Mouse (Mus musculus): ENCODE measurements around the gene Gpr75. TPM values are rescaled to one million over a fixed set of nuclear protein-coding genes. Genes with fewer than 3 reads are reported as not detected.

Gene Gpr75
- polyA plus RNA-seq, 1 experiment from 2014 or later = 8.7 TPM

Other genes with a start within 250 kb of the Gpr75 start
- 26.3 and 29.1 TPM in 2 replicates for gene Acyp2, start 235.8 kb upstream of the Gpr75 start, polyA plus RNA-seq (2015; fragmentation: Nextera tagmentation; extraction: Ambion mirVana)
- gene Psme4, start 113.6 kb upstream of the Gpr75 start, polyA plus RNA-seq (2015; fragmentation: Nextera tagmentation; extraction: Ambion mirVana) = 12.0 and 16.0 TPM in 2 replicates
- 30.3 and 30.5 TPM in 2 replicates for gene Asb3, start 58 bp downstream of the Gpr75 start, polyA plus RNA-seq (2015; fragmentation: Nextera tagmentation; extraction: Ambion mirVana)
- gene Erlec1, start 69.0 kb downstream of the Gpr75 start, polyA plus RNA-seq (2015; fragmentation: Nextera tagmentation; extraction: Ambion mirVana) = 10.5 TPM in 2 replicates
- 28.9 and 32.7 TPM in 2 replicates for gene Chac2, start 101.0 kb downstream of the Gpr75 start, polyA plus RNA-seq (2015; fragmentation: Nextera tagmentation; extraction: Ambion mirVana)